Mouse (Mus musculus) c-Kit-positive CD71-positive TER-119-negative erythroid progenitor cells, embryonic 14.5 days (primary cell): ENCODE results near the gene Hivep2.

ENCODE experiments used
- DNase-seq: peaks from one replicate; pipeline ENCODE4 v3.0.0-alpha.2; 2013; ENCODE audit warnings: low read depth

Hivep2 gene

GRCm38 (mm10) chr10:14048916-14049445, 83.1 kb downstream of the Hivep2 start:
- DNase-seq, result no peak

GRCm38 (mm10) chr10:14049686-14050085, 83.8 kb downstream of the Hivep2 start:
- no peak for DNase-seq

- no peak for DNase-seq
These were observed 84.7 kb downstream of the Hivep2 start for GRCm38 (mm10) chr10:14050586-14050985.

GRCm38 (mm10) chr10:14052109-14052689, 86.3 kb downstream of the Hivep2 start:
- no peak for DNase-seq

GRCm38 (mm10) chr10:14054860-14055259, 89.0 kb downstream of the Hivep2 start:
- DNase-seq, result no peak

- DNase-seq, result no peak
These were observed 89.7 kb downstream of the Hivep2 start for GRCm38 (mm10) chr10:14055533-14055981.

- no peak for DNase-seq
These were observed 90.2 kb downstream of the Hivep2 start for GRCm38 (mm10) chr10:14056057-14056456.

GRCm38 (mm10) chr10:14056584-14057451, 90.9 kb downstream of the Hivep2 start:
- no peak for DNase-seq

GRCm38 (mm10) chr10:14057841-14058605, 92.1 kb downstream of the Hivep2 start:
- no peak for DNase-seq

GRCm38 (mm10) chr10:14058742-14059141, 92.9 kb downstream of the Hivep2 start:
- DNase-seq, result no peak

- no peak for DNase-seq
These were observed 93.7 kb downstream of the Hivep2 start for GRCm38 (mm10) chr10:14059581-14059980.

- no peak for DNase-seq
These were observed 94.4 kb downstream of the Hivep2 start for GRCm38 (mm10) chr10:14060302-14060701.

GRCm38 (mm10) chr10:14063226-14063625, 97.4 kb downstream of the Hivep2 start:
- DNase-seq, result no peak

- DNase-seq, result no peak
These were observed 99.0 kb downstream of the Hivep2 start for GRCm38 (mm10) chr10:14064759-14065395.

- DNase-seq, result no peak
These were observed 101.9 kb downstream of the Hivep2 start for GRCm38 (mm10) chr10:14067802-14068201.

GRCm38 (mm10) chr10:14070498-14071079, 104.7 kb downstream of the Hivep2 start:
- DNase-seq, result no peak

GRCm38 (mm10) chr10:14072504-14072903, 106.6 kb downstream of the Hivep2 start:
- no peak for DNase-seq

- DNase-seq, result no peak
These were observed 109.9 kb downstream of the Hivep2 start for GRCm38 (mm10) chr10:14075767-14076166.

GRCm38 (mm10) chr10:14076880-14077279, 111.0 kb downstream of the Hivep2 start:
- no peak for DNase-seq

GRCm38 (mm10) chr10:14080830-14081229, 115.0 kb downstream of the Hivep2 start:
- DNase-seq, result no peak

GRCm38 (mm10) chr10:14081824-14082223, 115.9 kb downstream of the Hivep2 start:
- no peak for DNase-seq
